Mouse (Mus musculus): ENCODE data around the gene Lrrc3c. TPM values are rescaled to one million over a fixed set of nuclear protein-coding genes. Genes with fewer than 3 reads are reported as not detected.
A peak's percentile ranks its signal among the peaks of the same experiment; 100 is the strongest.
"Not testable (repeated sequence)": the region's sequence is repeated elsewhere in the genome, so short reads cannot be mapped to it uniquely, and the experiment has no call there.

The Lrrc3c gene
- polyA plus RNA-seq, 2 experiments, result not detected

- Histone ChIP-seq H3K36me3 (ENCODE audit: control insufficient read depth, insufficient read depth, low read length) (no peaks in the 10 kb centered on the region), H3K4me1 (ENCODE audit: control insufficient read depth, insufficient read depth, low read length) (peaks cover 9% of the 10 kb centered on the region), H3K27me3 (ENCODE audit: control insufficient read depth, insufficient read depth, low read length) (peaks cover 8% of the 10 kb centered on the region; the same call in 1 of the 2 replicates), H3K9me3 (ENCODE audit: control insufficient read depth, low read length) (no peaks in the 10 kb centered on the region), H3K4me2 (replicated peaks; ENCODE audit: low read depth, low read length, severe bottlenecking) (no peak overlapping the region), H3K27ac (replicated peaks; ENCODE audit: low read depth, low read length) (no peak overlapping the region), H3K4me3 (replicated peaks; ENCODE audit: low read length) (no peak overlapping the region), H3K9ac (ENCODE audit: low read depth, low read length, severe bottlenecking) (no peak overlapping the region)
- WGBS, result 46% methylated on average over 6 of the region's 6 CpGs
- DNase-seq (ENCODE audit: low spot score) (peak; percentile 66), ATAC-seq (ENCODE audit: low FRiP score, low read depth) (no peak)
- no peak for TF ChIP-seq POLR2A (IDR thresholded peaks at IDR 0.05; ENCODE audit: borderline replicate concordance, extremely low read depth, insufficient read depth, insufficient read length)
Observed at GRCm38 (mm10) chr11:98597363-98597762, 728 bp upstream of the Lrrc3c start.

- H3K27ac ChIP-seq (replicated peaks; ENCODE audit: low read depth, low read length), result no peak overlapping the region
- ATAC-seq (ENCODE audit: low FRiP score, low read depth) (no peak), DNase-seq (ENCODE audit: low spot score) (no peak)
- no peaks in the 10 kb centered on the region for H3K9me3 ChIP-seq (ENCODE audit: control insufficient read depth, low read length)
- no peaks in the 10 kb centered on the region for H3K36me3 ChIP-seq (ENCODE audit: control insufficient read depth, insufficient read depth, low read length)
- peaks cover 9% of the 10 kb centered on the region for H3K4me1 ChIP-seq (ENCODE audit: control insufficient read depth, insufficient read depth, low read length)
- H3K4me3 ChIP-seq (replicated peaks; ENCODE audit: low read length), result no peak overlapping the region
- no peak overlapping the region for H3K9ac ChIP-seq (ENCODE audit: low read depth, low read length, severe bottlenecking)
- no peak overlapping the region for H3K4me2 ChIP-seq (replicated peaks; ENCODE audit: low read depth, low read length, severe bottlenecking)
- 55% methylated on average over 16 of the region's 18 CpGs for WGBS
- peaks cover 8% of the 10 kb centered on the region; the same call in 1 of the 2 replicates for H3K27me3 ChIP-seq (ENCODE audit: control insufficient read depth, insufficient read depth, low read length)
- no peak for TF ChIP-seq POLR2A (IDR thresholded peaks at IDR 0.05; ENCODE audit: borderline replicate concordance, extremely low read depth, insufficient read depth, insufficient read length)
Observed at GRCm38 (mm10) chr11:98598851-98599290, 780 bp downstream of the Lrrc3c start.

GRCm38 (mm10) chr11:98599291-98599690 lies 1.2 kb downstream of the Lrrc3c start:
- H3K4me3 ChIP-seq (replicated peaks; ENCODE audit: low read length), result no peak overlapping the region
- H3K9ac ChIP-seq (ENCODE audit: low read depth, low read length, severe bottlenecking), result no peak overlapping the region
- no peaks in the 10 kb centered on the region for H3K9me3 ChIP-seq (ENCODE audit: control insufficient read depth, low read length)
- no peak overlapping the region for H3K4me2 ChIP-seq (replicated peaks; ENCODE audit: low read depth, low read length, severe bottlenecking)
- peaks cover 9% of the 10 kb centered on the region for H3K4me1 ChIP-seq (ENCODE audit: control insufficient read depth, insufficient read depth, low read length)
- H3K27ac ChIP-seq (replicated peaks; ENCODE audit: low read depth, low read length), result no peak overlapping the region
- WGBS, result 30% methylated on average over 18 of the region's 18 CpGs
- no peak for ATAC-seq (ENCODE audit: low FRiP score, low read depth)
- DNase-seq (ENCODE audit: low spot score), result no peak
- TF ChIP-seq POLR2A (IDR thresholded peaks at IDR 0.05; ENCODE audit: borderline replicate concordance, extremely low read depth, insufficient read depth, insufficient read length), result no peak
- peaks cover 8% of the 10 kb centered on the region; the same call in 1 of the 2 replicates for H3K27me3 ChIP-seq (ENCODE audit: control insufficient read depth, insufficient read depth, low read length)
- no peaks in the 10 kb centered on the region for H3K36me3 ChIP-seq (ENCODE audit: control insufficient read depth, insufficient read depth, low read length)

DNA sequence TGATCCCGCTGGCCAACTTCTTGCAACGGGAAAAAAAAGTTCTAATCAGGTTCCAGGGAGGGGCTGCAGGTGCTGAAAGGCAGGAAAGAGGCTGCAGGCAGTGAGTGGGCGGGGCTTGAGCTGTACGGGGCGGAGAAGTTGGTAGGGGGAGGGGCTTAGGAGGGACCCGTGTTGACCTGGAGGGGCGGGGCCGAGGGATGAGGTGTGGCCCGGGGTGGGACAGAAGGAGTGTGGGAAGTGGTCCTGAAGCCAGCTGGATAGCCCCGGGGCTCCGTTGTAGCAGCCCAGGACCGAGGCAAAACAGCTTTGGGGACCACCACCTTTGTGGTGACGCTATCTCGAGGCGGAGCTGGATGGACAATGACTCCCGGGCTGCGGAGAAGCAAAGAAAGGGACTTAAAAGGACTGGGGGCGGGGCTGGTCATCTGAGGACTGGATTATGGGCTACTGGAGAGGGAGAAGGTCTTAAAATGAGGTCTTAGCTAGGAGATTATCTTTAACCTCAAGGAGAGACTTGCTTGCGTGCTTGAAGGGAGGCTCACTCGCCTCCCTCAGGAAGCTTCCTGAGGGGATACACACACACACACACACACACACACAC lies 4.1 kb downstream of the Lrrc3c start:
- no peak overlapping the region for H3K27ac ChIP-seq (replicated peaks; ENCODE audit: low read depth, low read length)
- H3K4me1 ChIP-seq (ENCODE audit: control insufficient read depth, insufficient read depth, low read length), result peaks cover 9% of the 10 kb centered on the region
- DNase-seq (ENCODE audit: low spot score), result no peak
- no peak overlapping the region for H3K9ac ChIP-seq (ENCODE audit: low read depth, low read length, severe bottlenecking)
- H3K4me3 ChIP-seq (replicated peaks; ENCODE audit: low read length), result peak overlapping the region; percentile 24
- H3K27me3 ChIP-seq (ENCODE audit: control insufficient read depth, insufficient read depth, low read length), result peaks cover 8% of the 10 kb centered on the region; the same call in 1 of the 2 replicates
- peak overlapping the region; percentile 44 for H3K4me2 ChIP-seq (replicated peaks; ENCODE audit: low read depth, low read length, severe bottlenecking)
- no peaks in the 10 kb centered on the region for H3K9me3 ChIP-seq (ENCODE audit: control insufficient read depth, low read length)
- 0 out of 2 replicates have a peak, but pooled peaks have one; percentile 37 for ATAC-seq (ENCODE audit: low FRiP score, low read depth)
- H3K36me3 ChIP-seq (ENCODE audit: control insufficient read depth, insufficient read depth, low read length), result no peaks in the 10 kb centered on the region
- WGBS, result under 1% methylated on average over 20 of the region's 20 CpGs
- TF ChIP-seq POLR2A (IDR thresholded peaks at IDR 0.05; ENCODE audit: borderline replicate concordance, extremely low read depth, insufficient read depth, insufficient read length), result no peak

- H3K27me3 ChIP-seq (ENCODE audit: control insufficient read depth, insufficient read depth, low read length), result peaks cover 2% of the 10 kb centered on the region; the same call in 1 of the 2 replicates
- 84% methylated on average over 2 of the region's 2 CpGs for WGBS
Observed at GRCm38 (mm10) chr11:98603953-98604352, 5.9 kb downstream of the Lrrc3c start.

DNA sequence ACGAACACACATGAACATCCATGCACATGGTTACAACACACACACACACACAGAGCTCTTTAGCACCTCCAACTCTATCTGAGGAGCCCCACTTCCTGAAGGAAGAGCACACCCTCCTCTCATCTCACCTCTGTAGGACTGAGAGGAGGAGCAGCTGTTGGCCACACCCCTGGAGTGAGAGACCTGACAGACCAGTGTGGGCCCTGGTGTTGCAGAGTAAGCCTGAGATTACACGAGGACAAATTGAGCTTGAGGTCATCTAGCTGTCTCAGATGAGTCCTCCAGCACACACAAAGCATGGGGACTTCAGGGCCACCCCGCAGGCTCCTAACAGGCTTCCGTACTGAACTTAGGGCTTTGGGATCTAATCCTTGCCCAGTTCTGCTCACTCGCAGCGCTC lies 6.8 kb downstream of the Lrrc3c start:
- not testable (repeated sequence) for H3K9me3 ChIP-seq (ENCODE audit: control insufficient read depth, low read length); H3K27me3 ChIP-seq (ENCODE audit: control insufficient read depth, insufficient read depth, low read length); H3K4me3 ChIP-seq (replicated peaks; ENCODE audit: low read length); H3K27ac ChIP-seq (replicated peaks; ENCODE audit: low read depth, low read length); H3K4me2 ChIP-seq (replicated peaks; ENCODE audit: low read depth, low read length, severe bottlenecking); H3K4me1 ChIP-seq (ENCODE audit: control insufficient read depth, insufficient read depth, low read length); H3K9ac ChIP-seq (ENCODE audit: low read depth, low read length, severe bottlenecking); ATAC-seq (ENCODE audit: low FRiP score, low read depth); H3K36me3 ChIP-seq (ENCODE audit: control insufficient read depth, insufficient read depth, low read length); DNase-seq (ENCODE audit: low spot score)
- 62% methylated on average over 6 of the region's 6 CpGs for WGBS

More at GRCm38 (mm10) chr11:98603953-98604352, 5.9 kb downstream of the Lrrc3c start:
- DNase-seq (ENCODE audit: low spot score) (no peak), ATAC-seq (ENCODE audit: low FRiP score, low read depth) (no peak)
- no peak overlapping the region for H3K27ac ChIP-seq (replicated peaks; ENCODE audit: low read depth, low read length)
- TF ChIP-seq POLR2A (IDR thresholded peaks at IDR 0.05; ENCODE audit: borderline replicate concordance, extremely low read depth, insufficient read depth, insufficient read length), result no peak
- peaks cover 5% of the 10 kb centered on the region; the same call in 1 of the 2 replicates for H3K4me1 ChIP-seq (ENCODE audit: control insufficient read depth, insufficient read depth, low read length)
- no peaks in the 10 kb centered on the region for H3K9me3 ChIP-seq (ENCODE audit: control insufficient read depth, low read length)
- H3K36me3 ChIP-seq (ENCODE audit: control insufficient read depth, insufficient read depth, low read length), result no peaks in the 10 kb centered on the region
- no peak overlapping the region for H3K9ac ChIP-seq (ENCODE audit: low read depth, low read length, severe bottlenecking)
- no peak overlapping the region for H3K4me2 ChIP-seq (replicated peaks; ENCODE audit: low read depth, low read length, severe bottlenecking)
- H3K4me3 ChIP-seq (replicated peaks; ENCODE audit: low read length), result no peak overlapping the region
